Mouse (Mus musculus) CH12.LX (cell line): Measurements from ENCODE around the gene Csad. TPM values are rescaled to one million over a fixed set of nuclear protein-coding genes. Genes with fewer than 3 reads are reported as not detected.

Source experiments
- DNase-seq: peaks from one replicate; pipeline ENCODE4 v3.0.0-alpha.2; 2013; ENCODE audit errors: extremely low read depth
- H3K27ac ChIP-seq: 2 replicates; pipeline ENCODE4 v1.5.1; 2012; ENCODE audit warnings: low read depth, mild to moderate bottlenecking, control low read depth, moderate library complexity; ENCODE audit not compliant: insufficient read depth
- H3K27me3 ChIP-seq: replicated peaks from 2 replicates; pipeline ENCODE3; 2012; ENCODE audit warnings: inconsistent platforms
- H3K36me3 ChIP-seq, 2 experiments: replicated peaks in 1 of 2; 2 replicates each; pipeline versions ENCODE3 to v1.6.1; 2012; ENCODE audit warnings: inconsistent platforms in 1 of 2, low read length in 1 of 2, mild to moderate bottlenecking in 1 of 2, mixed read lengths in 1 of 2, moderate library complexity in 1 of 2; ENCODE audit not compliant: control insufficient read depth in 1 of 2, insufficient read depth in 1 of 2
- H3K4me1 ChIP-seq, 2 experiments: 2 replicates each; pipeline ENCODE4 v1.6.1; 2012; ENCODE audit warnings: inconsistent platforms in 1 of 2, moderate library complexity in 1 of 2; ENCODE audit not compliant: insufficient read depth in 2 of 2, control insufficient read depth in 1 of 2
- H3K4me2 ChIP-seq: 2 replicates; pipeline ENCODE4 v1.6.1; 2012; ENCODE audit warnings: low read depth, mild to moderate bottlenecking, control low read depth; ENCODE audit not compliant: poor library complexity, insufficient read depth, severe bottlenecking
- H3K4me3 ChIP-seq, 3 experiments: fragments of 150-350 bp in 1 of 3; sonication (generic) in 1 of 3; replicated peaks in 1 of 3; 2 replicates each; pipeline versions ENCODE3 to v1.5.1; 2011 to 2012; ENCODE audit warnings: low read depth in 2 of 3, low read length in 2 of 3, mild to moderate bottlenecking in 2 of 3, moderate library complexity in 2 of 3, control low read depth in 1 of 3, improper control_type of control experiment in 1 of 3, inconsistent platforms in 1 of 3, mixed read lengths in 1 of 3; ENCODE audit not compliant: poor library complexity in 1 of 3
- H3K79me2 ChIP-seq: replicated peaks from 2 replicates; pipeline ENCODE4 v1.6.1; 2012; ENCODE audit warnings: mild to moderate bottlenecking, moderate library complexity; ENCODE audit not compliant: control insufficient read depth, poor library complexity, insufficient read depth, severe bottlenecking; ENCODE audit errors: extremely low read depth
- H3K9ac ChIP-seq: 2 replicates; pipeline ENCODE4 v1.6.1; 2012; ENCODE audit warnings: low read depth, mild to moderate bottlenecking, control low read depth, moderate library complexity; ENCODE audit not compliant: insufficient read depth
- H3K9me3 ChIP-seq: replicated peaks from 2 replicates; pipeline ENCODE3; 2012; ENCODE audit warnings: low read length, inconsistent platforms, mixed read lengths
- BHLHE40 ChIP-seq: IDR thresholded peaks from 2 replicates; pipeline ENCODE4 v1.6.1; 2011; ENCODE audit warnings: mild to moderate bottlenecking, low read depth, low read length, improper control_type of control experiment
- CHD2 ChIP-seq: IDR thresholded peaks from 2 replicates; pipeline ENCODE4 v1.6.1; 2011; ENCODE audit warnings: low read length, improper control_type of control experiment
- CTCF ChIP-seq, 2 experiments: IDR thresholded peaks in 1 of 2; conservative IDR thresholded peaks in 1 of 2; 2 replicates each; pipeline ENCODE4 v1.5.1; 2011 to 2012; ENCODE audit warnings: low read depth in 2 of 2, low read length in 2 of 2, improper control_type of control experiment in 1 of 2, inconsistent platforms in 1 of 2, mild to moderate bottlenecking in 1 of 2, moderate library complexity in 1 of 2
- EP300 ChIP-seq: IDR thresholded peaks from 2 replicates; pipeline ENCODE4 v1.6.1; 2011; ENCODE audit warnings: low read length, improper control_type of control experiment
- GABPA ChIP-seq: IDR thresholded peaks from 2 replicates; pipeline ENCODE4 v1.6.1; 2012; ENCODE audit warnings: low read depth, low read length, improper control_type of control experiment, inconsistent platforms; ENCODE audit not compliant: insufficient replicate concordance
- HCFC1 ChIP-seq: IDR thresholded peaks from 2 replicates; pipeline ENCODE4 v1.6.1; 2012; ENCODE audit warnings: low read depth, mild to moderate bottlenecking, inconsistent platforms, low read length, improper control_type of control experiment
- IRF4 ChIP-seq: IDR thresholded peaks from 2 replicates; pipeline ENCODE4 v1.6.1; 2014; ENCODE audit warnings: low read depth, mild to moderate bottlenecking, inconsistent platforms, low read length, improper control_type of control experiment
- JUN ChIP-seq: IDR thresholded peaks from 2 replicates; pipeline ENCODE4 v1.6.1; 2011; ENCODE audit warnings: low read depth, mild to moderate bottlenecking, low read length, improper control_type of control experiment, moderate library complexity; ENCODE audit not compliant: insufficient read depth
- MAFK ChIP-seq: IDR thresholded peaks from 2 replicates; pipeline ENCODE4 v1.6.1; 2011; ENCODE audit warnings: low read length, improper control_type of control experiment; ENCODE audit not compliant: insufficient replicate concordance
- MAX ChIP-seq: IDR thresholded peaks from 2 replicates; pipeline ENCODE4 v1.6.1; 2011; ENCODE audit warnings: low read length, improper control_type of control experiment
- MAZ ChIP-seq: IDR thresholded peaks from 2 replicates; pipeline ENCODE4 v1.6.1; 2012; ENCODE audit warnings: low read depth, mild to moderate bottlenecking, inconsistent platforms, low read length, improper control_type of control experiment, moderate library complexity
- MEF2A ChIP-seq: IDR thresholded peaks from 2 replicates; pipeline ENCODE4 v1.6.1; 2014; ENCODE audit warnings: low read depth, mild to moderate bottlenecking, inconsistent platforms, low read length, improper control_type of control experiment, borderline replicate concordance
- MXI1 ChIP-seq: IDR thresholded peaks from 2 replicates; pipeline ENCODE4 v1.6.1; 2011; ENCODE audit warnings: mild to moderate bottlenecking, low read depth, low read length, improper control_type of control experiment
- MYC ChIP-seq: IDR thresholded peaks from 2 replicates; pipeline ENCODE4 v1.6.1; 2011; ENCODE audit warnings: low read depth, mild to moderate bottlenecking, improper control_type of control experiment, low read length
- NRF1 ChIP-seq: IDR thresholded peaks from 2 replicates; pipeline ENCODE4 v1.6.1; 2014; ENCODE audit warnings: low read depth, mild to moderate bottlenecking, inconsistent platforms, low read length, improper control_type of control experiment, moderate library complexity
- PAX5 ChIP-seq: IDR thresholded peaks from 2 replicates; pipeline ENCODE4 v1.6.1; 2012; ENCODE audit warnings: low read length, inconsistent platforms, mixed read lengths
- RAD21 ChIP-seq: IDR thresholded peaks from 2 replicates; pipeline ENCODE4 v1.6.1; 2011; ENCODE audit warnings: low read depth, mild to moderate bottlenecking, low read length, improper control_type of control experiment, moderate library complexity
- RCOR1 ChIP-seq: conservative IDR thresholded peaks from 2 replicates; pipeline ENCODE4 v1.6.1; 2012; ENCODE audit warnings: low read depth, mild to moderate bottlenecking, inconsistent platforms, low read length, improper control_type of control experiment
- TCF12 ChIP-seq: IDR thresholded peaks from 2 replicates; pipeline ENCODE4 v1.6.1; 2014; ENCODE audit warnings: low read depth, mild to moderate bottlenecking, inconsistent platforms, low read length, improper control_type of control experiment
- UBTF ChIP-seq: IDR thresholded peaks from 2 replicates; pipeline ENCODE4 v1.6.1; 2012; ENCODE audit warnings: low read depth, mild to moderate bottlenecking, inconsistent platforms, low read length, improper control_type of control experiment, moderate library complexity
- USF1 ChIP-seq: IDR thresholded peaks from 2 replicates; pipeline ENCODE4 v1.6.1; 2014; ENCODE audit warnings: low read depth, mild to moderate bottlenecking, inconsistent platforms, low read length, improper control_type of control experiment
- dilution Hi-C: fragments of 300-500 bp; cut with MboI; formaldehyde crosslinking; loops from 2 replicates; pipeline ENCODE4 v1.14.3; 2020; ENCODE audit warnings: low sequenced_read_pairs; ENCODE audit not compliant: extremely low pct_unique_long_range_greater_than_20kb, extremely low pct_ligation_motif_present
- in situ Hi-C: fragments of 300-500 bp; cut with MboI; formaldehyde crosslinking; loops from 3 replicates; pipeline ENCODE4 v1.14.3; 2019; ENCODE audit warnings: low sequenced_read_pairs, low pct_ligation_motif_present, low pct_unique_long_range_greater_than_20kb, mixed read lengths
- polyA plus RNA-seq: library from polyadenylated mRNA; unstranded; fragments of >175 nt; gene quantifications from 2 replicates; pipeline ENCODE4 v1.2.1, GENCODE M21; 2012; ENCODE audit warnings: low read depth; ENCODE audit not compliant: insufficient read length
- total RNA-seq, 2 experiments: library from RNA; depleted of rRNA; stranded (reverse); fragments of 300-350 nt in 1 of 2; fragments of >200 nt in 1 of 2; gene quantifications; 2 replicates each; pipeline ENCODE4 v1.2.3; 2012 to 2014

Gene Csad
- total and polyA plus RNA-seq, 3 experiments = 3.7 to 4.7 (median 3.8) TPM

DNA sequence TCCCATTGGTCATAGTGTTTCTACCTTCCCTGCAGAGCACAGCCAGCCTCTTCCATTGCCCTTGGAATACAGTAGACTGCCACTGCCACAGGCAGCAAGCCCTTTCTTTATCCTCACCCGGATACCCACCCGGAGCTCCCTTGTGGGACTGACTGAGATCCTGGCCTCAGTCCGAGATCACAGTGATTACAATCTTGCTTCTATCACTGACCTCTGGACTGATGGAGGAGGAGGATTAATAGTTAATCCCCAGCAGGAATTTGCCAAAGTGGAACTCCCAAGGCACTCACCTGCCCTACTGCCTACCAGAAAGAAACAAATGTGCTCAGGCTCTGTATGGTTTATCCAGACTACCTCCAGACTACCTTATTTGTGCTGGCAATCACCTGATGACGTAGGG lies 55.0 kb downstream of the Csad start:
- no peaks in the 10 kb centered on the region for H3K79me2 ChIP-seq
- H3K9ac ChIP-seq = no peak overlapping the region
- no peak overlapping the region for H3K4me2 ChIP-seq
- no peak overlapping the region for H3K4me3 ChIP-seq
- H3K36me3 ChIP-seq = peaks cover 3 to 16% of the 10 kb centered on the region in 2 experiments
- H3K27me3 ChIP-seq = peaks cover 13% of the 10 kb centered on the region
- no peaks in the 10 kb centered on the region for H3K9me3 ChIP-seq
- TF ChIP-seq MAZ = no peak
- TF ChIP-seq PAX5 = no peak
- no peak for TF ChIP-seq RAD21
- TF ChIP-seq USF1 = no peak
- no peak for TF ChIP-seq CHD2
- no peak for TF ChIP-seq JUN
- no peak for TF ChIP-seq UBTF
- no peak for TF ChIP-seq NRF1
- TF ChIP-seq GABPA = no peak
- TF ChIP-seq IRF4 = no peak
- no peak for TF ChIP-seq RCOR1
- no peak for TF ChIP-seq MYC
- no peak for TF ChIP-seq EP300
- TF ChIP-seq TCF12 = no peak
- no peak for TF ChIP-seq CTCF (conservative IDR thresholded peaks at IDR 0.05 in 1 of 2, IDR thresholded peaks at IDR 0.05 in 1 of 2; ENCODE audit: low read depth in 2 of 2, low read length in 2 of 2)
- no peak for TF ChIP-seq MAFK
- no peak for TF ChIP-seq HCFC1
- no peak overlapping the region for H3K27ac ChIP-seq
- H3K4me1 ChIP-seq = peaks cover 24 to 37% of the 10 kb centered on the region in 2 experiments
- dilution Hi-C loops = no loop called here
- DNase-seq = no peak
- in situ Hi-C loops = no loop called here

DNA sequence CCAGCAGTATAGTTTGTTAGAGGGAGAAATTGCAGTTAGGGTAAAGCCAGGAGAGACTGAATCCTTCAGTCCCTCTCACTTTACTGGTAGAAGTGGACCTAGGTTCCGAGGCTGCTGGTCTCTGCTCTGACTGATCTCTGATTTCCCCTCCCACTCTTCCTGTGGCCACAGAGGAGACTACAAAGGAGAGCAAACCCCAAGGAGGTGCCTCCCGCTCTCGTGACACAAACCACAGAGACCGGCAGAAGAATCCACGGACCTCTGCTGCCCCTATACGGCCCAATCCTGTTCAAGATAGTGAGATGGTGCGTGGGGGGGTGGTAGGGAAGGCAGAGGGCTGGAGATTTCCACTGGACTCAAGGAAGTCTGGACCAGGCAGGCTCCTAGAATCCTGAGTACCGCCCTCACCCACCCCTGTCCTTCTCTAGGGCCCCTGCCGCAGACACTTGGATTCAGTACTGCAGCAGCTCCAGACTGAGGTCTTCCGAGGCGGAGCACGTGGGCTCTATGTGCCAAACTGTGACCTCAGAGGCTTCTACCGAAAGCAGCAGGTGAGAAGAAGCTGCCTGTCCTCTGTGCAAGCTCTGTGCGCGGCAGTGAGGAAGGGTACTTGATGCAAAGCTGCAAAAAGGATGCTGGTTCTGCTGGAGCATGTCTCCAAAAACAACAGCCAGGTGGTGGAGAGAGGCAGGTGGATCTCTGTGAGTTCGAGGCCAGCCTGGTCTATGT lies 56.7 kb downstream of the Csad start:
- no peak for DNase-seq
- peak; percentile 28; the same call in 1 of the 2 replicates for TF ChIP-seq MXI1
- TF ChIP-seq MEF2A = no peak
- TF ChIP-seq BHLHE40 = peak; percentile 70
- TF ChIP-seq MAX = peak; percentile 53; the same call in 1 of the 2 replicates
- H3K4me2 ChIP-seq = no peak overlapping the region
- H3K79me2 ChIP-seq = no peaks in the 10 kb centered on the region
- peaks cover 0 to under 1% of the 10 kb centered on the region in 2 experiments for H3K36me3 ChIP-seq
- H3K9ac ChIP-seq = no peak overlapping the region
- no peak overlapping the region for H3K4me3 ChIP-seq
- in situ Hi-C loops = no loop called here
- peaks cover 19 to 37% of the 10 kb centered on the region in 2 experiments for H3K4me1 ChIP-seq
- no peaks in the 10 kb centered on the region for H3K9me3 ChIP-seq
- H3K27me3 ChIP-seq = peaks cover 21% of the 10 kb centered on the region
- H3K27ac ChIP-seq = no peak overlapping the region
- dilution Hi-C loops = no loop called here
